Mouse (Mus musculus) brain, embryonic 18.5 days (tissue): ENCODE results near the gene Itih4.

Source experiments
- DNase-seq: peaks from one replicate; pipeline ENCODE4 v3.0.0-alpha.2; 2012; ENCODE audit warnings: low read depth, low spot score

Gene Itih4

GRCm38 (mm10) chr14:30942254-30942653, 56.0 kb downstream of the Itih4 start:
- no peak for DNase-seq

GRCm38 (mm10) chr14:30943038-30943437, 56.8 kb downstream of the Itih4 start, which contains the start of gene Itih1:
Gene Itih1 (minus strand): TSS chr14:30943289.
- DNase-seq = no peak

GRCm38 (mm10) chr14:30943860-30944674, 57.8 kb downstream of the Itih4 start:
- no peak for DNase-seq

GRCm38 (mm10) chr14:30944745-30945144, 58.5 kb downstream of the Itih4 start:
- DNase-seq = no peak

- DNase-seq = no peak
Observed at GRCm38 (mm10) chr14:30949986-30950385, 63.7 kb downstream of the Itih4 start.

GRCm38 (mm10) chr14:30951154-30951825, 65.0 kb downstream of the Itih4 start, which contains the start of gene Nek4:
Gene Nek4 (plus strand): TSS chr14:30951377.
- DNase-seq = peak; percentile 95
